Comparison of ENCODE assay signal across 18 mouse cellular contexts in the genomic region with DNA sequence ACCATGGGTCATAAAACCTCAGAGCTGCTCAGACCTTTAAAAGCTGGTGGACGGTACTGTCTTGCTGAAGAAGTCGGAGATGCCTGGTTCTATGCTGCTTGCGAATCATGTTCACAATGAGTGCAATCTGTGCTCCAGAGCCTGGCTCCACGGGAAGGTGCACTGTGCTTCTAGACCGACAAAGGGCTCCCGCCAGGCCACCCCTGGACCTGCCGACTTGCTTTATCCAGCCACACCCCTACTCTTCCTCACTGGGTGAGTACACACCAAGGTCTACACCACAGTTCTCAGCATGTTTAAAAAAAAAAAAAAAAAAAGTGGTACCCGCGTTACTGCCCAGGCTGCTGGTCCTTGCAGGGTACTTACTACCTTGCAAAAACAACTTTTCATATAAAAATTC.
A peak's percentile ranks its signal among the peaks of the same experiment; 100 is the strongest.
DNase-seq lines count a peak whose midpoint lies in the region; ATAC-seq and TF ChIP-seq lines count a peak whose summit lies in the region.
"Had no signal": no experiment of that assay in that cellular context is flagged by ENCODE, and none has a peak within 500 bp of the region (broad histone marks: within the 10 kb centered on the region; RNA-seq: fewer than 3 reads in every experiment).

No protein-coding gene starts in this region.

- WGBS in kidney, postnatal 0 days, result 52% methylated on average over 9 of the region's 9 CpGs
- WGBS in embryonic facial prominence, embryonic 11.5 days, result 56% methylated on average over 9 of the region's 9 CpGs
- 55% methylated on average over 9 of the region's 9 CpGs for WGBS in limb, embryonic 10.5 days

- H3K36me3 ChIP-seq in kidney, postnatal 0 days (ENCODE audit: insufficient read depth, low read length), result no peaks in the 10 kb centered on the region
- no peaks in the 10 kb centered on the region for H3K36me3 ChIP-seq in embryonic facial prominence, embryonic 11.5 days (replicated peaks; ENCODE audit: control insufficient read depth, insufficient read depth, low read depth, low read length)
- H3K36me3 ChIP-seq in limb, embryonic 10.5 days, result no peaks in the 10 kb centered on the region
- H3K36me3 ChIP-seq: forebrain, embryonic 12.5 days; hindbrain, embryonic 13.5 days; midbrain, embryonic 12.5 days had no signal

- no peak overlapping the region for H3K4me2 ChIP-seq in kidney, postnatal 0 days (ENCODE audit: low read length)
- H3K4me2 ChIP-seq in embryonic facial prominence, embryonic 11.5 days (ENCODE audit: low read depth, low read length), result no peak overlapping the region
- H3K4me2 ChIP-seq: forebrain, embryonic 12.5 days; heart, embryonic 11.5 days; hindbrain, embryonic 13.5 days; midbrain, embryonic 12.5 days had no signal

- no peak overlapping the region for H3K4me3 ChIP-seq in kidney, postnatal 0 days (replicated peaks; ENCODE audit: low read depth, low read length)
- no peak overlapping the region for H3K4me3 ChIP-seq in embryonic facial prominence, embryonic 11.5 days (ENCODE audit: low read depth, low read length)
- H3K4me3 ChIP-seq in limb, embryonic 10.5 days, result no peak overlapping the region
- H3K4me3 ChIP-seq: forebrain, embryonic 12.5 days; hindbrain, embryonic 13.5 days; midbrain, embryonic 12.5 days had no signal

- TF ChIP-seq CTCF in kidney, postnatal 0 days (IDR thresholded peaks at IDR 0.05; ENCODE audit: low read depth), result no peak

- H3K27me3 ChIP-seq in kidney, postnatal 0 days (ENCODE audit: insufficient read depth, low read length), result no peaks in the 10 kb centered on the region
- no peaks in the 10 kb centered on the region for H3K27me3 ChIP-seq in embryonic facial prominence, embryonic 11.5 days (ENCODE audit: control insufficient read depth, insufficient read depth, low read length)
- no peaks in the 10 kb centered on the region for H3K27me3 ChIP-seq in limb, embryonic 10.5 days (ENCODE audit: low read depth, poor library complexity, severe bottlenecking)
- H3K27me3 ChIP-seq: forebrain, embryonic 12.5 days; hindbrain, embryonic 13.5 days; midbrain, embryonic 12.5 days had no signal

- H3K9ac ChIP-seq in kidney, postnatal 0 days (ENCODE audit: low read depth, low read length), result no peak overlapping the region
- H3K9ac ChIP-seq in embryonic facial prominence, embryonic 11.5 days (replicated peaks; ENCODE audit: low read length), result no peak overlapping the region
- H3K9ac ChIP-seq: forebrain, embryonic 12.5 days; hindbrain, embryonic 13.5 days; midbrain, embryonic 12.5 days had no signal

- H3K4me1 ChIP-seq in kidney, postnatal 0 days (replicated peaks; ENCODE audit: insufficient read depth, low read length), result no peaks in the 10 kb centered on the region
- H3K4me1 ChIP-seq in embryonic facial prominence, embryonic 11.5 days (ENCODE audit: control insufficient read depth, insufficient read depth, low read length), result peaks cover 4% of the 10 kb centered on the region; the same call in 1 of the 2 replicates
- H3K4me1 ChIP-seq in limb, embryonic 10.5 days, result peaks cover 62% of the 10 kb centered on the region
- H3K4me1 ChIP-seq: forebrain, embryonic 12.5 days; midbrain, embryonic 12.5 days had no signal

- DNase-seq in kidney, postnatal 0 days (ENCODE audit: low spot score), result peak; percentile 9
- DNase-seq in kidney, adult 11 months, result no peak
- peak; percentile 38 for DNase-seq in embryonic facial prominence, embryonic 11.5 days (ENCODE audit: low spot score)
- peak; percentile 42 for DNase-seq in limb, embryonic 10.5 days (ENCODE audit: low spot score)
- no peak for DNase-seq in heart, adult 9 months (ENCODE audit: low spot score in 2 of 2)
- DNase-seq in spleen, adult 12 weeks (ENCODE audit: low spot score), result no peak
- no peak for DNase-seq in retina, postnatal 1 day
- DNase-seq: adrenal gland, adult 2 months; cerebellum, adult 11 months; cerebellum, postnatal 25 days; heart, postnatal 14 days; lung, adult 2 months; thymus, adult 18-20 months had no signal

- no peak for ATAC-seq in kidney, postnatal 0 days (replicated peaks; ENCODE audit: low FRiP score, low read depth)
- ATAC-seq in embryonic facial prominence, embryonic 11.5 days (replicated peaks; ENCODE audit: insufficient number of reproducible peaks, low FRiP score, low TSS enrichment, low read depth), result peak; percentile 56; the same call in 1 of the 2 replicates

- H3K9me3 ChIP-seq in kidney, postnatal 0 days (replicated peaks; ENCODE audit: low read length), result no peaks in the 10 kb centered on the region
- no peaks in the 10 kb centered on the region for H3K9me3 ChIP-seq in embryonic facial prominence, embryonic 11.5 days (replicated peaks; ENCODE audit: control insufficient read depth, low read length)
- no peaks in the 10 kb centered on the region for H3K9me3 ChIP-seq in limb, embryonic 10.5 days (replicated peaks)
- H3K9me3 ChIP-seq: forebrain, embryonic 12.5 days; hindbrain, embryonic 13.5 days; midbrain, embryonic 12.5 days had no signal

- H3K27ac ChIP-seq in kidney, postnatal 0 days, result no peak overlapping the region
- no peak overlapping the region for H3K27ac ChIP-seq in embryonic facial prominence, embryonic 11.5 days (replicated peaks; ENCODE audit: low read depth, low read length)
- peak overlapping the region; percentile 47; the same call in 1 of the 2 replicates for H3K27ac ChIP-seq in limb, embryonic 10.5 days
- H3K27ac ChIP-seq: forebrain, embryonic 12.5 days; macrophage; midbrain, embryonic 12.5 days had no signal

Comparison
In these comparisons a context has a peak if more than half of its experiments do, and no peak if none do; other contexts are left out.
1. DNase-seq: peak in kidney, postnatal 0 days (single experiment), embryonic facial prominence, embryonic 11.5 days (single experiment) and limb, embryonic 10.5 days (single experiment); none in kidney, adult 11 months (single experiment), heart, adult 9 months (0 of 2), spleen, adult 12 weeks (single experiment) and retina, postnatal 1 day (single experiment).